Mouse (Mus musculus) limb, embryonic 11.5 days (tissue): ENCODE data around the gene Pimreg. TPM values are rescaled to one million over a fixed set of nuclear protein-coding genes. Genes with fewer than 3 reads are reported as not detected.

ENCODE experiments used
- ATAC-seq: fragments of 200-750 bp; cut with Nextera tagmentation; 2 replicates; pipeline ENCODE4 v1.8.0; 2017; ENCODE audit warnings: low read depth; ENCODE audit not compliant: insufficient number of reproducible peaks, low FRiP score, low TSS enrichment
- DNase-seq: peaks from one replicate; pipeline ENCODE4 v3.0.0-alpha.2; 2015; ENCODE audit warnings: low spot score
- H3K27ac ChIP-seq: fragments of 300-500 bp; sonication (generic); replicated peaks from 2 replicates; pipeline ENCODE4 v1.5.1; 2014; ENCODE audit warnings: low read depth, mild to moderate bottlenecking, low read length
- H3K27me3 ChIP-seq: fragments of 300-500 bp; sonication (generic); 2 replicates; pipeline ENCODE4 v1.6.1; 2014; ENCODE audit warnings: mild to moderate bottlenecking, low read length, mixed read lengths; ENCODE audit not compliant: control insufficient read depth, insufficient read depth
- H3K36me3 ChIP-seq: fragments of 300-500 bp; sonication (generic); 2 replicates; pipeline ENCODE4 v1.6.1; 2014; ENCODE audit warnings: mild to moderate bottlenecking, low read length, moderate library complexity, mixed read lengths; ENCODE audit not compliant: control insufficient read depth, insufficient read depth
- H3K4me1 ChIP-seq: fragments of 300-500 bp; sonication (generic); 2 replicates; pipeline ENCODE4 v1.6.1; 2014; ENCODE audit warnings: low read length, mixed read lengths; ENCODE audit not compliant: control insufficient read depth, insufficient read depth
- H3K4me2 ChIP-seq: fragments of 300-500 bp; sonication (generic); 2 replicates; pipeline ENCODE4 v1.6.1; 2014; ENCODE audit warnings: low read depth, mild to moderate bottlenecking, moderate library complexity; ENCODE audit not compliant: severe bottlenecking
- H3K4me3 ChIP-seq: fragments of 300-500 bp; sonication (generic); 2 replicates; pipeline ENCODE4 v1.5.1; 2014; ENCODE audit warnings: low read depth, low read length
- H3K9ac ChIP-seq: fragments of 300-500 bp; sonication (generic); 2 replicates; pipeline ENCODE4 v1.6.1; 2014; ENCODE audit warnings: mild to moderate bottlenecking, low read length
- H3K9me3 ChIP-seq: fragments of 300-500 bp; sonication (generic); 2 replicates; pipeline ENCODE4 v1.6.1; 2016; ENCODE audit warnings: low read length; ENCODE audit not compliant: control insufficient read depth
- WGBS: fragments of 180-500 bp; shearing (Covaris S2); extraction: QIAGEN DNeasy Blood & Tissue Kit; methylation state at CpG from one replicate; pipeline ENCODE4 v1.1.7; 2014; 5-methylcytosine and 5-hydroxymethylcytosine counted together
- polyA plus RNA-seq: library from polyadenylated mRNA; unstranded; fragments of >200 nt; fragmentation: Nextera tagmentation; extraction: Ambion mirVana; gene quantifications from 2 replicates; pipeline ENCODE4 v1.2.1, GENCODE M21; 2014

Gene Pimreg
- polyA plus RNA-seq, 1 experiment from 2014 or later, result 165 TPM

- peak overlapping the region; percentile 83 for H3K4me2 ChIP-seq
- no peak overlapping the region for H3K27ac ChIP-seq
- DNase-seq (no peak), ATAC-seq (peak; percentile 12; the same call in 1 of the 2 replicates)
- WGBS, result 22% methylated on average over 14 of the region's 14 CpGs
- H3K4me3 ChIP-seq, result peak overlapping the region; percentile 47
- no peaks in the 10 kb centered on the region for H3K9me3 ChIP-seq
- H3K36me3 ChIP-seq, result peaks cover 3% of the 10 kb centered on the region
- H3K4me1 ChIP-seq, result no peaks in the 10 kb centered on the region
- peaks cover 7% of the 10 kb centered on the region; the same call in 1 of the 2 replicates for H3K27me3 ChIP-seq
- H3K9ac ChIP-seq, result peak overlapping the region; percentile 49
These were observed 8.5 kb downstream of the Pimreg start for GRCm38 (mm10) chr11:72050168-72050894.

- ATAC-seq, result peak; percentile 55; the same call in 1 of the 2 replicates
- peaks cover 7% of the 10 kb centered on the region; the same call in 1 of the 2 replicates for H3K27me3 ChIP-seq
- no peak overlapping the region for H3K27ac ChIP-seq
- no peaks in the 10 kb centered on the region for H3K9me3 ChIP-seq
- peak overlapping the region; percentile 47 for H3K4me3 ChIP-seq
- H3K9ac ChIP-seq, result peak overlapping the region; percentile 49
- peak overlapping the region; percentile 83 for H3K4me2 ChIP-seq
- no peaks in the 10 kb centered on the region for H3K36me3 ChIP-seq
- 0 out of 2 replicates have a peak, but pooled peaks cover 4% of the 10 kb centered on the region for H3K4me1 ChIP-seq
- DNase-seq, result peak; percentile 59
- WGBS, result 3% methylated on average over 45 of the region's 45 CpGs
These were observed 9.3 kb downstream of the Pimreg start for GRCm38 (mm10) chr11:72050895-72051858.

- H3K4me3 ChIP-seq, result no peak overlapping the region
- no peak overlapping the region for H3K9ac ChIP-seq
- H3K4me2 ChIP-seq, result no peak overlapping the region
- 0 out of 2 replicates have a peak, but pooled peaks cover 4% of the 10 kb centered on the region for H3K4me1 ChIP-seq
- peaks cover 7% of the 10 kb centered on the region; the same call in 1 of the 2 replicates for H3K27me3 ChIP-seq
- H3K9me3 ChIP-seq, result no peaks in the 10 kb centered on the region
- no peaks in the 10 kb centered on the region for H3K36me3 ChIP-seq
- no peak overlapping the region for H3K27ac ChIP-seq
- 41% methylated on average over 3 of the region's 3 CpGs for WGBS
- ATAC-seq (no peak), DNase-seq (no peak)
These were observed 10.4 kb downstream of the Pimreg start for GRCm38 (mm10) chr11:72052221-72052620.

- Histone ChIP-seq H3K27ac (no peak overlapping the region), H3K9ac (no peak overlapping the region), H3K4me1 (0 out of 2 replicates have a peak, but pooled peaks cover 4% of the 10 kb centered on the region), H3K4me2 (no peak overlapping the region), H3K9me3 (no peaks in the 10 kb centered on the region), H3K36me3 (no peaks in the 10 kb centered on the region), H3K27me3 (peaks cover 7% of the 10 kb centered on the region; the same call in 1 of the 2 replicates), H3K4me3 (no peak overlapping the region)
- ATAC-seq, result no peak
- DNase-seq, result peak; percentile 77
- 27% methylated on average over 5 of the region's 5 CpGs for WGBS
These were observed 10.8 kb downstream of the Pimreg start for GRCm38 (mm10) chr11:72052636-72053035.

GRCm38 (mm10) chr11:72055176-72055575 lies 13.3 kb downstream of the Pimreg start:
- ATAC-seq (no peak), DNase-seq (no peak)
- Histone ChIP-seq H3K4me1 (0 out of 2 replicates have a peak, but pooled peaks cover 4% of the 10 kb centered on the region), H3K27ac (no peak overlapping the region), H3K4me3 (no peak overlapping the region), H3K9ac (no peak overlapping the region), H3K36me3 (no peaks in the 10 kb centered on the region), H3K9me3 (no peaks in the 10 kb centered on the region), H3K27me3 (peaks cover 7% of the 10 kb centered on the region; the same call in 1 of the 2 replicates), H3K4me2 (no peak overlapping the region)
- 78% methylated on average over 2 of the region's 2 CpGs for WGBS

- ATAC-seq, result no peak
- no peak overlapping the region for H3K9ac ChIP-seq
- WGBS, result 65% methylated on average over 3 of the region's 3 CpGs
These were observed 15.3 kb downstream of the Pimreg start for GRCm38 (mm10) chr11:72057166-72057565.

GRCm38 (mm10) chr11:72060416-72060815 lies 18.6 kb downstream of the Pimreg start:
- H3K4me1 ChIP-seq, result 0 out of 2 replicates have a peak, but pooled peaks cover 4% of the 10 kb centered on the region
- no peaks in the 10 kb centered on the region for H3K36me3 ChIP-seq
- no peak overlapping the region for H3K27ac ChIP-seq
- ATAC-seq, result no peak
- no peaks in the 10 kb centered on the region for H3K9me3 ChIP-seq
- no peaks in the 10 kb centered on the region for H3K27me3 ChIP-seq
- no peak overlapping the region for H3K4me3 ChIP-seq
- no peak for DNase-seq
- H3K4me2 ChIP-seq, result no peak overlapping the region
- 69% methylated on average over 9 of the region's 9 CpGs for WGBS
- H3K9ac ChIP-seq, result no peak overlapping the region

More at GRCm38 (mm10) chr11:72057166-72057565, 15.3 kb downstream of the Pimreg start:
- Histone ChIP-seq H3K27me3 (no peaks in the 10 kb centered on the region), H3K4me3 (no peak overlapping the region), H3K4me2 (no peak overlapping the region), H3K27ac (no peak overlapping the region), H3K9me3 (no peaks in the 10 kb centered on the region), H3K36me3 (no peaks in the 10 kb centered on the region), H3K4me1 (0 out of 2 replicates have a peak, but pooled peaks cover 4% of the 10 kb centered on the region)
- DNase-seq, result no peak

GRCm38 (mm10) chr11:72061093-72061620 lies 19.3 kb downstream of the Pimreg start:
- no peaks in the 10 kb centered on the region for H3K36me3 ChIP-seq
- no peaks in the 10 kb centered on the region for H3K27me3 ChIP-seq
- H3K4me3 ChIP-seq, result no peak overlapping the region
- no peaks in the 10 kb centered on the region for H3K4me1 ChIP-seq
- H3K4me2 ChIP-seq, result no peak overlapping the region
- WGBS, result 78% methylated on average over 13 of the region's 13 CpGs
- ATAC-seq, result no peak
- no peaks in the 10 kb centered on the region for H3K9me3 ChIP-seq
- DNase-seq, result no peak
- H3K27ac ChIP-seq, result no peak overlapping the region
- no peak overlapping the region for H3K9ac ChIP-seq
